Mouse (Mus musculus) stomach, postnatal 0 days (tissue): ENCODE data around the gene Sec16a.

ENCODE experiments used
- CTCF ChIP-seq: IDR thresholded peaks from 2 replicates; pipeline ENCODE4 v1.5.1; 2016; ENCODE audit warnings: antibody characterized with exemption, low read depth, mild to moderate bottlenecking, moderate library complexity
- EP300 ChIP-seq: optimal IDR thresholded peaks from 2 replicates; pipeline ENCODE3; 2016; ENCODE audit warnings: antibody characterized with exemption

DNA sequence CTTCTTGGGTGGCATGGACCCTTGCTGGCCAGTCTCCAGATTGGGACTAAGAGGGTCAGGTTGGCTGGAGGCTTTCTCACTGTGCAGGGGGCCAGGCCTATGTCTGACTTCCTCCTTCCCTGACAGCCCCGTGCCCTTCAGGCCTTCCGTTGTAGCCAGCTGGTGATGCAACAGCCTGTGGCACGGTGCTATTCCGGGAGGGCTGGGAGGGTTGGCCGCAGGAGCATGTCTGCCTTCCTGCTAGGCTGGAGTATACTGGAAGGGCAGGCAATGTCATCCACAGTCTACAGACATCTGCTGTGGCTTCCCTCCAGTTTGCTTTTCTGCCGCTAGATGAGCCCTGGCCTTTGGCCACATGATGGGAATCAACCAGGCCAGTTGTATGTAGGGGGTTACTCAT, 85.0 kb downstream of the Sec16a start:
- TF ChIP-seq CTCF (no peak), EP300 (no peak)
